Mouse (Mus musculus) brain, embryonic 18.5 days (tissue): Measurements from ENCODE around the gene Chsy1.
"Not testable (repeated sequence)": the region's sequence is repeated elsewhere in the genome, so short reads cannot be mapped to it uniquely, and the experiment has no call there.

Experiments
- DNase-seq: peaks from one replicate; pipeline ENCODE4 v3.0.0-alpha.2; 2012; ENCODE audit warnings: low read depth, low spot score

The Chsy1 gene

GRCm38 (mm10) chr7:66176256-66176655 lies 66.9 kb downstream of the Chsy1 start:
- DNase-seq = no peak

- DNase-seq = no peak
Measured at GRCm38 (mm10) chr7:66176929-66177328, 67.6 kb downstream of the Chsy1 start.

- no peak for DNase-seq
Measured at GRCm38 (mm10) chr7:66178101-66178500, 68.8 kb downstream of the Chsy1 start.

GRCm38 (mm10) chr7:66179120-66179581 lies 69.8 kb downstream of the Chsy1 start:
- no peak for DNase-seq

GRCm38 (mm10) chr7:66179711-66180110 lies 70.4 kb downstream of the Chsy1 start:
- DNase-seq = no peak

- DNase-seq = no peak
Measured at GRCm38 (mm10) chr7:66180260-66180659, 70.9 kb downstream of the Chsy1 start.

GRCm38 (mm10) chr7:66180711-66181365 lies 71.5 kb downstream of the Chsy1 start:
- DNase-seq = no peak

GRCm38 (mm10) chr7:66182075-66182715 lies 72.9 kb downstream of the Chsy1 start:
- DNase-seq = no peak

- DNase-seq = no peak
Measured at GRCm38 (mm10) chr7:66183404-66183803, 74.1 kb downstream of the Chsy1 start.

- DNase-seq = no peak
Measured at GRCm38 (mm10) chr7:66184026-66184425, 74.7 kb downstream of the Chsy1 start.

GRCm38 (mm10) chr7:66185370-66185769 lies 76.1 kb downstream of the Chsy1 start:
- DNase-seq = no peak

- DNase-seq = no peak
Measured at GRCm38 (mm10) chr7:66187581-66188231, 78.4 kb downstream of the Chsy1 start.

GRCm38 (mm10) chr7:66190385-66190784 lies 81.1 kb downstream of the Chsy1 start:
- DNase-seq = not testable (repeated sequence)

- no peak for DNase-seq
Measured at GRCm38 (mm10) chr7:66194511-66194910, 85.2 kb downstream of the Chsy1 start.

GRCm38 (mm10) chr7:66195881-66196280 lies 86.6 kb downstream of the Chsy1 start:
- no peak for DNase-seq

GRCm38 (mm10) chr7:66196609-66197445 lies 87.5 kb downstream of the Chsy1 start:
- DNase-seq = no peak

GRCm38 (mm10) chr7:66198416-66198815 lies 89.1 kb downstream of the Chsy1 start:
- DNase-seq = no peak

GRCm38 (mm10) chr7:66199391-66199831 lies 90.1 kb downstream of the Chsy1 start:
- DNase-seq = no peak

- no peak for DNase-seq
Measured at GRCm38 (mm10) chr7:66200383-66200782, 91.1 kb downstream of the Chsy1 start.

- DNase-seq = no peak
Measured at GRCm38 (mm10) chr7:66200791-66201450, 91.6 kb downstream of the Chsy1 start.

- no peak for DNase-seq
Measured at GRCm38 (mm10) chr7:66201657-66202056, 92.3 kb downstream of the Chsy1 start.
